Mouse (Mus musculus) forebrain, postnatal 0 days (tissue): Measurements from ENCODE around the gene Lpin2. TPM values are rescaled to one million over a fixed set of nuclear protein-coding genes. Genes with fewer than 3 reads are reported as not detected.

Source experiments
- ATAC-seq: fragments of 200-750 bp; cut with Nextera tagmentation; 2 replicates; pipeline ENCODE4 v1.8.0; 2017; ENCODE audit warnings: mild to moderate bottlenecking, moderate library complexity
- DNase-seq: peaks from one replicate; pipeline ENCODE4 v3.0.0-alpha.2; 2015
- H3K27ac ChIP-seq: fragments of 300-500 bp; sonication (generic); 2 replicates; pipeline ENCODE4 v1.5.1; 2014; ENCODE audit warnings: low read depth, mild to moderate bottlenecking, antibody characterized with exemption, low read length, moderate library complexity, mixed read lengths
- H3K27me3 ChIP-seq: fragments of 300-500 bp; sonication (generic); 2 replicates; pipeline ENCODE4 v1.6.1; 2014; ENCODE audit warnings: mild to moderate bottlenecking, low read length, mixed read lengths; ENCODE audit not compliant: insufficient read depth
- H3K36me3 ChIP-seq: fragments of 300-500 bp; sonication (generic); 2 replicates; pipeline ENCODE4 v1.6.1; 2014; ENCODE audit warnings: mild to moderate bottlenecking, moderate library complexity; ENCODE audit not compliant: insufficient read depth
- H3K4me1 ChIP-seq: fragments of 300-500 bp; sonication (generic); 2 replicates; pipeline ENCODE4 v1.6.1; 2014; ENCODE audit warnings: antibody characterized with exemption; ENCODE audit not compliant: insufficient read depth
- H3K4me2 ChIP-seq: fragments of 300-500 bp; sonication (generic); 2 replicates; pipeline ENCODE4 v1.6.1; 2014; ENCODE audit warnings: low read depth, mild to moderate bottlenecking, moderate library complexity
- H3K4me3 ChIP-seq: fragments of 300-500 bp; sonication (generic); 2 replicates; pipeline ENCODE4 v1.5.1; 2014; ENCODE audit warnings: low read depth, low read length, mixed read lengths
- H3K9ac ChIP-seq: fragments of 300-500 bp; sonication (generic); 2 replicates; pipeline ENCODE4 v1.6.1; 2014; ENCODE audit warnings: mild to moderate bottlenecking
- H3K9me3 ChIP-seq: fragments of 300-500 bp; sonication (generic); 2 replicates; pipeline ENCODE4 v1.6.1; 2016; ENCODE audit warnings: low read length
- CTCF ChIP-seq: sonication (generic); IDR thresholded peaks from 2 replicates; pipeline ENCODE4 v1.5.1; 2016; ENCODE audit warnings: antibody characterized with exemption, control low read depth, low read depth
- WGBS: fragments of 180-500 bp; shearing (Covaris S2); extraction: QIAGEN DNeasy Blood & Tissue Kit; methylation state at CpG from one replicate; pipeline ENCODE4 v1.1.7; 2014; 5-methylcytosine and 5-hydroxymethylcytosine counted together
- polyA plus RNA-seq: library from polyadenylated mRNA; unstranded; fragments of >200 nt; fragmentation: Nextera tagmentation; extraction: Ambion mirVana; gene quantifications from 2 replicates; pipeline ENCODE4 v1.2.1, GENCODE M21; 2015
- total RNA-seq: library from RNA; depleted of rRNA; stranded (reverse); fragments of >200 nt; gene quantifications from 2 replicates; pipeline ENCODE4 v1.2.3, GENCODE M21; 2014

Lpin2 gene
- total and polyA plus RNA-seq, 2 experiments from 2014 or later, result 32.5 to 58.6 TPM

DNA sequence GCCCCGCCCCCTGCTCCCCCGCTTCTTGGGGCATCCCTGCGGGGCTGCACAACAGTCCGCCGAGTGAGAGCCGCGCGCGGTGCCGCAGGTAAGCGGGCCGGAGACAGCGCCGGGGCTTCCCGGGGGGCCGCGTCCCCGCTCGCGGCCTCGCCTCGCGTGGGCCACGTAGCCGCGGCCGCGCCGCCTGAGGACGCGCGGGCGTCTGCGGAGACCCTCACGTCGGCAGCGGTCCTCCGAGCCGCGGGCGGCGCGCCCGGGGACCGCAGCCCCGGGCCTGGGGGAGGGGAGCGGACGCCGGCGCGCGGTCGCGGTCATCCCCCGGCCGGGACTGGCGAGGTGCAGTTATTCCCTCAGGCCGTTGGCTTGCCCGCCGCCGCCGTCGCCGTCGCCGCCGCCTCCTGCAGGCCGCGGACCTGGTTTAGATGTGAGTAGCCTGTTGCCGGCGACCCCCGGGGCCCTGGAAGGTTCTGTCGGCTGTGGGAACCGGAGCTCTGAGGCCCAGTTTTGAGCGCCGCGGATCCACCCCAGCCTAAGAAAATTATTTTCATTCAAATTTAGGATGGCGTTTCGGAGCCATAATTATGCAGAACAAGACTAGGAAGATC, 1.4 kb downstream of the Lpin2 start:
- no peaks in the 10 kb centered on the region for H3K9me3 ChIP-seq
- no peak for TF ChIP-seq CTCF
- peaks cover 11% of the 10 kb centered on the region for H3K4me1 ChIP-seq
- H3K36me3 ChIP-seq, result no peaks in the 10 kb centered on the region
- H3K4me3 ChIP-seq, result peak overlapping the region; percentile 90
- H3K27ac ChIP-seq, result peak overlapping the region; percentile 91
- peak overlapping the region; percentile 77 for H3K9ac ChIP-seq
- peak; percentile 77 for ATAC-seq
- peak overlapping the region; percentile 93 for H3K4me2 ChIP-seq
- no peaks in the 10 kb centered on the region for H3K27me3 ChIP-seq
- 3% methylated on average over 77 of the region's 79 CpGs for whole genome bisulfite sequencing
- DNase-seq, result no peak

DNA sequence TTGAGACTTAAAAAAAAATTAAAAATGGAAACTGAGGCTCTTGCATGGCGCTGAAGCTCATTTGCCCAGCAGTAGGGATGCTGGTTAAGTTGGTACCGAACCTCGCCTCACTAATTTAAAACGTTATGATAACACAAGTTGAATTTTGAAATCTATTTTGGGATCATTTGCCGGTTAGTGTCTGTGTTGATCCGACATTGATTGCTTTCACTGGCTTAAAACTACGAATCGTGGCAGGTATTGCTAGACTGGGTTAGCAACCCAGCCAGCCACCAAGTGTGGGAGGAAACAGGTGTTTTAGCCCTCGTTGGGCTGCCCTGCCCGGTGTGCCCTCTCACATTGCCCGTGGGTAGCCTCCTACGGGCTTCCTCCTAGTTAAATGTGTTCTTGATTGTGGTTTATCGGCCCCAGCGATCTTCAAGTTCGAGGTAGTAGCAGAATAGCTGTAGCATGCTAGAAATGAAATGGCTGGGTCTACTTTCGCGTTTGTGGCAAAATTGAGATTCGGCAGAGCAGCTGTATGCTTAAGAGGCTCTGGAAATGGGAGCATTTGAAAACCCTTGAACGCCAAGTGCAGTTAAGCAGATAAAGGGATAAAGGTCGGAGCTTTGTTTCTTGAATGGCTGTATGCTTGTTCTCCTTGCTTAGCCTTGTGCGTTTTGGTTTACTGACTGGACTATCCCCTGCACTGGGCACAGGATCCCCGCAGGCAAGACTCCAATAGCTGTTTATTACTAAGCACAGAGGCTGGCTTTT, 2.2 kb downstream of the Lpin2 start:
- peak overlapping the region; percentile 90 for H3K4me3 ChIP-seq
- TF ChIP-seq CTCF, result no peak
- H3K27ac ChIP-seq, result peak overlapping the region; percentile 91
- H3K9me3 ChIP-seq, result no peaks in the 10 kb centered on the region
- H3K36me3 ChIP-seq, result no peaks in the 10 kb centered on the region
- H3K4me2 ChIP-seq, result peak overlapping the region; percentile 93
- peak overlapping the region; percentile 77 for H3K9ac ChIP-seq
- H3K27me3 ChIP-seq, result no peaks in the 10 kb centered on the region
- ATAC-seq, result no peak
- H3K4me1 ChIP-seq, result peaks cover 11% of the 10 kb centered on the region
- DNase-seq, result peak; percentile 56
- WGBS, result 2% methylated on average over 22 of the region's 22 CpGs

DNA sequence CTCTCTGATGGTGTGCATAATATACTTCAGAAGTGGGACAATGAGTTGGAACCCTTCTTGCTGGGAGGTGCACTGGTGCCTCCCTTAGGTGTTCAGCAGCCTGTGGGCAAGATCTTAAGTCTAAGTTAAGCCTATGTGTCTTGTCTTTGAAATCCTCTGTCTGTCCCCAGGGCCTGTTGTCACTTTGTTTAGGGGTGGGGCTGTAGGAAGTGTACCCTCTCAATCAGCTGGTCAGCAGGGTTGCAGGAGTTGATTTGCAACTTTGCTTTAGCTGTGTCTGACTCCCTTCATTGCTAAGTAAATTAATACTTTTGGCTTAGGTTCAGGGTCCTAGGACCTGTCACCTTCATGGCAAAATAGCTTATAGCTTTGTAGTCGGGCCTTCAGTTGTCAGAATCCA, 3.0 kb downstream of the Lpin2 start:
- Histone ChIP-seq H3K36me3 (no peaks in the 10 kb centered on the region), H3K9me3 (no peaks in the 10 kb centered on the region), H3K27ac (no peak overlapping the region), H3K4me2 (peak overlapping the region; percentile 93), H3K4me3 (peak overlapping the region; percentile 90), H3K4me1 (peaks cover 11% of the 10 kb centered on the region), H3K27me3 (no peaks in the 10 kb centered on the region), H3K9ac (peak overlapping the region; percentile 77; the same call in 1 of the 2 replicates)
- ATAC-seq (no peak), DNase-seq (no peak)
- WGBS, result 34% methylated on average over 1 of the region's 1 CpGs
- TF ChIP-seq CTCF, result no peak

DNA sequence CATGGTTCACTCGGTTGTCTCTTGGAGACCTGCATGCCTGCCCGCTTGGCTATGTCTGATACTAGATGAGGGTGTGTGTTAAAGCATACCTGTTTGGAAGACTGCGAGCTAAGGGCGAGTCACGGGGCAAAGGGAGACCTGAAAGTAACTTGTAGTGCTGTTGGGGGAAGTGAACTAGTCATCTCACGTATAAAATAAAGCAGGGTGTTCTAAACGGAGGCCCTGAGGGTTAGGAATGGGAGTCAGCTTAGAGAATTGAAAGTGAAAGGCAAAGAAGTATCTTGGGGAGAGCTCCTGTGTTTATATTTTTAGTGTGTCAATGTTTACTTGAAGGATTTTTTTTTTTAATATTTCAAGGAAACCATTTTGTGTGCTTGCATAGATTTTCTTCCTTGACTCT, 8.2 kb downstream of the Lpin2 start:
- no peak overlapping the region for H3K9ac ChIP-seq
- H3K4me1 ChIP-seq, result no peaks in the 10 kb centered on the region
- H3K4me3 ChIP-seq, result no peak overlapping the region
- H3K27me3 ChIP-seq, result no peaks in the 10 kb centered on the region
- DNase-seq (no peak), ATAC-seq (no peak)
- no peak overlapping the region for H3K27ac ChIP-seq
- H3K36me3 ChIP-seq, result no peaks in the 10 kb centered on the region
- no peak overlapping the region for H3K4me2 ChIP-seq
- TF ChIP-seq CTCF, result no peak
- 0 out of 2 replicates have a peak, but pooled peaks cover 3% of the 10 kb centered on the region for H3K9me3 ChIP-seq
- 91% methylated on average over 7 of the region's 7 CpGs for WGBS

DNA sequence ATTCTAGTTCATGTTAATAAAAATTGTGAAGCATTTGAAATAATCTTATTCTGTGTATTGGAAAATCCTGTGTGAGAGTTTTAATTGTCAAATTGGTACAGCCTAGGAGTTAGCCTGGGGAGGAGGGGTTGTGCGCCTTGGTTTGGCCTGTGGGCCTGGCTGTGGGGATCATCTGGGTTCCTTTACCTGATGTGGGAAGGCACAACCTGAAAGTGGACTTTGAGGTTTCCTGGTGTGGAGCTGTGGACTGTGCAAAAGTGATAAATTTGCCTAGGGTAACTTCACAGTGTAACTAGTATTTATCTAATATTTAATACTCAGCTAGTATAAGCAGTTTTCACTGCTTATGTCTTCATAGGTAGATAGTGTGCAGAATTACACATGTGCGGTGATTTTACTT, 8.7 kb downstream of the Lpin2 start:
- Histone ChIP-seq H3K9ac (no peak overlapping the region), H3K27me3 (no peaks in the 10 kb centered on the region), H3K9me3 (0 out of 2 replicates have a peak, but pooled peaks cover 3% of the 10 kb centered on the region), H3K4me1 (no peaks in the 10 kb centered on the region), H3K4me2 (no peak overlapping the region), H3K27ac (no peak overlapping the region), H3K36me3 (no peaks in the 10 kb centered on the region), H3K4me3 (no peak overlapping the region)
- no peak for TF ChIP-seq CTCF
- no peak for ATAC-seq
- DNase-seq, result no peak
- WGBS, result 97% methylated on average over 2 of the region's 2 CpGs

DNA sequence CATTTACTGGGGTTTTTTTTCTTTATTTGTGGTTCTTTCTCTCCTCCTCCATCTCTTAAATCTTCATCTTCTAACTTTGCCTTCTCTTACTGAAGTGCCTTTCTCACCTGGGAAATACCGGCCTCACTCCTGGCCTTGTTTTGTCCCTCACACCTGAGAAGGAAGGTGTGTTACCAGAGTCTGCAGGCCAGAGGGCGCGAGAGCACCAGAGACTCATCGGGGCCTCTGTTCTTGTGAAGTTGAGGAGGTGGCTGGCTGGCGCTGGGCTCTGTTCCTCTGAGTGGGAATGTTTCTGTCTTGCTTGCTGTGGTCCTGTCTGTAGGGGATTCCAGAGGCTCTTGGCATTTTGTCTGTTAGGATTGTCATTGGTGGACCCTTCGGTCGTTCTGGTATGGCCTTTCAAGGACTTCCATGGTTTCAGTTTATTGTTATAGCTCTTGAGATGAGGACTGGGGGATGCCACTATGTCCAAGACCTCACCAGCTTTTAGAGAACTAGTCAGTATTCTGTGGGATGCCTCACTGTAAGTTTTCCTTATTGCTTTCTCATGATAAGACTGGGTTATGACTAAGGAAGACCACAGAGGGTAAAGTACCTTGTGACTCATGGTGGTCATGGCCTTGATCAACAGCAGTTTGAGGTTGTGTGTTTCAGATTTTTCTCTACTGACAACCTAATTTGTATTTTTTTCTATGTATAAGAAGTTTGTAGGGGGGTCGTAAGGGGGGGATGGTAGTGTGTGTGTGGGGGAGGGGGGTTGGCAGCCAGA, 9.5 kb downstream of the Lpin2 start:
- WGBS, result 82% methylated on average over 8 of the region's 8 CpGs

More for the DNA sequence above, 9.5 kb downstream of the Lpin2 start:
- Histone ChIP-seq H3K9me3 (0 out of 2 replicates have a peak, but pooled peaks cover 3% of the 10 kb centered on the region), H3K27me3 (no peaks in the 10 kb centered on the region), H3K9ac (no peak overlapping the region), H3K36me3 (no peaks in the 10 kb centered on the region), H3K4me1 (no peaks in the 10 kb centered on the region), H3K4me3 (no peak overlapping the region), H3K27ac (no peak overlapping the region), H3K4me2 (no peak overlapping the region)
- DNase-seq, result no peak
- no peak for ATAC-seq
- TF ChIP-seq CTCF, result no peak
